Mouse (Mus musculus): Measurements from ENCODE around the gene Atxn7l3. TPM values are rescaled to one million over a fixed set of nuclear protein-coding genes. Genes with fewer than 3 reads are reported as not detected.

Atxn7l3 gene
- polyA plus RNA-seq, 1 experiment from 2014 or later: 4.6 TPM

GRCm38 (mm10) chr11:102331806-102332205 lies 35.4 kb upstream of the Atxn7l3 start:
- Histone ChIP-seq H3K27me3 (ENCODE audit: insufficient read depth, low read length) (no peaks in the 10 kb centered on the region), H3K27ac (ENCODE audit: low read depth) (no peak overlapping the region), H3K4me3 (ENCODE audit: low read depth, low read length) (no peak overlapping the region), H3K4me2 (ENCODE audit: low read depth, low read length) (no peak overlapping the region), H3K36me3 (replicated peaks; ENCODE audit: insufficient read depth, low read length) (no peaks in the 10 kb centered on the region), H3K9ac (replicated peaks) (no peak overlapping the region), H3K4me1 (ENCODE audit: insufficient read depth) (no peaks in the 10 kb centered on the region), H3K9me3 (ENCODE audit: low read length) (no peaks in the 10 kb centered on the region)
- 48% methylated on average over 4 of the region's 4 CpGs for WGBS (ENCODE audit: insufficient replicate concordance)
- DNase-seq (no peak), ATAC-seq (no peak)
- TF ChIP-seq EP300 (IDR thresholded peaks at IDR 0.05; ENCODE audit: low read depth) (no peak), CTCF (IDR thresholded peaks at IDR 0.05; ENCODE audit: low read depth) (no peak)

GRCm38 (mm10) chr11:102330039-102330438 lies 33.6 kb upstream of the Atxn7l3 start:
- no peak overlapping the region for H3K27ac ChIP-seq (ENCODE audit: low read depth)
- ATAC-seq (no peak), DNase-seq (no peak)
- no peaks in the 10 kb centered on the region for H3K4me1 ChIP-seq (ENCODE audit: insufficient read depth)
- no peak overlapping the region for H3K4me3 ChIP-seq (ENCODE audit: low read depth, low read length)
- H3K4me2 ChIP-seq (ENCODE audit: low read depth, low read length): no peak overlapping the region
- H3K9me3 ChIP-seq (ENCODE audit: low read length): no peaks in the 10 kb centered on the region
- 72% methylated on average over 3 of the region's 3 CpGs for WGBS (ENCODE audit: insufficient replicate concordance)
- no peaks in the 10 kb centered on the region for H3K36me3 ChIP-seq (replicated peaks; ENCODE audit: insufficient read depth, low read length)
- no peaks in the 10 kb centered on the region; the same call in 1 of the 2 replicates for H3K27me3 ChIP-seq (ENCODE audit: insufficient read depth, low read length)
- no peak overlapping the region for H3K9ac ChIP-seq (replicated peaks)
- TF ChIP-seq EP300 (IDR thresholded peaks at IDR 0.05; ENCODE audit: low read depth) (no peak), CTCF (IDR thresholded peaks at IDR 0.05; ENCODE audit: low read depth) (no peak)

GRCm38 (mm10) chr11:102329518-102329917 lies 33.1 kb upstream of the Atxn7l3 start:
- H3K9me3 ChIP-seq (ENCODE audit: low read length): no peaks in the 10 kb centered on the region
- H3K27ac ChIP-seq (ENCODE audit: low read depth): no peak overlapping the region
- no peak overlapping the region for H3K4me2 ChIP-seq (ENCODE audit: low read depth, low read length)
- no peak overlapping the region for H3K4me3 ChIP-seq (ENCODE audit: low read depth, low read length)
- H3K36me3 ChIP-seq (replicated peaks; ENCODE audit: insufficient read depth, low read length): no peaks in the 10 kb centered on the region
- ATAC-seq: no peak
- H3K4me1 ChIP-seq (ENCODE audit: insufficient read depth): no peaks in the 10 kb centered on the region
- DNase-seq: no peak
- TF ChIP-seq CTCF (IDR thresholded peaks at IDR 0.05; ENCODE audit: low read depth) (no peak), EP300 (IDR thresholded peaks at IDR 0.05; ENCODE audit: low read depth) (no peak)
- H3K27me3 ChIP-seq (ENCODE audit: insufficient read depth, low read length): no peaks in the 10 kb centered on the region; the same call in 1 of the 2 replicates
- H3K9ac ChIP-seq (replicated peaks): no peak overlapping the region

GRCm38 (mm10) chr11:102327839-102328238 lies 31.4 kb upstream of the Atxn7l3 start:
- H3K4me2 ChIP-seq (ENCODE audit: low read depth, low read length): no peak overlapping the region
- TF ChIP-seq CTCF (IDR thresholded peaks at IDR 0.05; ENCODE audit: low read depth) (no peak), EP300 (IDR thresholded peaks at IDR 0.05; ENCODE audit: low read depth) (no peak)
- DNase-seq (no peak), ATAC-seq (no peak)
- no peaks in the 10 kb centered on the region for H3K4me1 ChIP-seq (ENCODE audit: insufficient read depth)
- H3K27me3 ChIP-seq (ENCODE audit: insufficient read depth, low read length): no peaks in the 10 kb centered on the region; the same call in 1 of the 2 replicates
- 80% methylated on average over 7 of the region's 7 CpGs for WGBS (ENCODE audit: insufficient replicate concordance)
- no peaks in the 10 kb centered on the region for H3K36me3 ChIP-seq (replicated peaks; ENCODE audit: insufficient read depth, low read length)
- H3K4me3 ChIP-seq (ENCODE audit: low read depth, low read length): no peak overlapping the region
- H3K9ac ChIP-seq (replicated peaks): no peak overlapping the region
- H3K27ac ChIP-seq (ENCODE audit: low read depth): no peak overlapping the region
- no peaks in the 10 kb centered on the region for H3K9me3 ChIP-seq (ENCODE audit: low read length)

- Histone ChIP-seq H3K4me2 (ENCODE audit: low read depth, low read length) (no peak overlapping the region), H3K36me3 (replicated peaks; ENCODE audit: insufficient read depth, low read length) (no peaks in the 10 kb centered on the region), H3K27me3 (ENCODE audit: insufficient read depth, low read length) (no peaks in the 10 kb centered on the region; the same call in 1 of the 2 replicates), H3K9me3 (ENCODE audit: low read length) (no peaks in the 10 kb centered on the region), H3K4me3 (ENCODE audit: low read depth, low read length) (no peak overlapping the region), H3K4me1 (ENCODE audit: insufficient read depth) (no peaks in the 10 kb centered on the region), H3K9ac (replicated peaks) (no peak overlapping the region), H3K27ac (ENCODE audit: low read depth) (no peak overlapping the region)
- WGBS (ENCODE audit: insufficient replicate concordance): 62% methylated on average over 5 of the region's 5 CpGs
- DNase-seq (no peak), ATAC-seq (no peak)
- TF ChIP-seq CTCF (IDR thresholded peaks at IDR 0.05; ENCODE audit: low read depth) (no peak), EP300 (IDR thresholded peaks at IDR 0.05; ENCODE audit: low read depth) (no peak)
Measured at GRCm38 (mm10) chr11:102327250-102327649, 30.8 kb upstream of the Atxn7l3 start.

- Histone ChIP-seq H3K27ac (ENCODE audit: low read depth) (no peak overlapping the region), H3K4me3 (ENCODE audit: low read depth, low read length) (no peak overlapping the region), H3K36me3 (replicated peaks; ENCODE audit: insufficient read depth, low read length) (no peaks in the 10 kb centered on the region), H3K9ac (replicated peaks) (no peak overlapping the region), H3K27me3 (ENCODE audit: insufficient read depth, low read length) (no peaks in the 10 kb centered on the region; the same call in 1 of the 2 replicates), H3K9me3 (ENCODE audit: low read length) (no peaks in the 10 kb centered on the region), H3K4me2 (ENCODE audit: low read depth, low read length) (no peak overlapping the region), H3K4me1 (ENCODE audit: insufficient read depth) (peaks cover 8% of the 10 kb centered on the region)
- no peak for DNase-seq
- TF ChIP-seq EP300 (IDR thresholded peaks at IDR 0.05; ENCODE audit: low read depth) (no peak), CTCF (IDR thresholded peaks at IDR 0.05; ENCODE audit: low read depth) (no peak)
- no peak for ATAC-seq
- WGBS (ENCODE audit: insufficient replicate concordance): 70% methylated on average over 1 of the region's 1 CpGs
Measured at GRCm38 (mm10) chr11:102323516-102323915, 27.1 kb upstream of the Atxn7l3 start.

GRCm38 (mm10) chr11:102321931-102322330 lies 25.5 kb upstream of the Atxn7l3 start:
- TF ChIP-seq CTCF (IDR thresholded peaks at IDR 0.05; ENCODE audit: low read depth): no peak
- no peak for TF ChIP-seq EP300 (IDR thresholded peaks at IDR 0.05; ENCODE audit: low read depth)
- peaks cover 8% of the 10 kb centered on the region for H3K4me1 ChIP-seq (ENCODE audit: insufficient read depth)
- no peaks in the 10 kb centered on the region; the same call in 1 of the 2 replicates for H3K27me3 ChIP-seq (ENCODE audit: insufficient read depth, low read length)
- H3K36me3 ChIP-seq (replicated peaks; ENCODE audit: insufficient read depth, low read length): no peaks in the 10 kb centered on the region
- WGBS (ENCODE audit: insufficient replicate concordance): 79% methylated on average over 6 of the region's 6 CpGs
- no peak overlapping the region for H3K9ac ChIP-seq (replicated peaks)
- ATAC-seq (no peak), DNase-seq (no peak)
- H3K4me3 ChIP-seq (ENCODE audit: low read depth, low read length): no peak overlapping the region
- H3K27ac ChIP-seq (ENCODE audit: low read depth): no peak overlapping the region
- no peak overlapping the region for H3K4me2 ChIP-seq (ENCODE audit: low read depth, low read length)
- no peaks in the 10 kb centered on the region for H3K9me3 ChIP-seq (ENCODE audit: low read length)

Data from liver, postnatal 0 days (tissue).